Mouse (Mus musculus) MEL (cell line): ENCODE results near the gene Tjp1.

Experiments used
- CTCF ChIP-seq, 3 experiments: IDR thresholded peaks in 2 of 3; conservative IDR thresholded peaks in 1 of 3; 2 replicates each; pipeline ENCODE4 v1.5.1; 2011 to 2012; ENCODE audit warnings: low read length in 3 of 3, low read depth in 2 of 3, mild to moderate bottlenecking in 2 of 3, improper control_type of control experiment in 1 of 3, inconsistent platforms in 1 of 3, mixed read lengths in 1 of 3, moderate library complexity in 1 of 3; ENCODE audit not compliant: control insufficient read depth in 1 of 3, insufficient read depth in 1 of 3, poor library complexity in 1 of 3, severe bottlenecking in 1 of 3
- ELF1 ChIP-seq: IDR thresholded peaks from 2 replicates; pipeline ENCODE4 v1.6.1; 2014; ENCODE audit warnings: low read depth, mild to moderate bottlenecking, inconsistent platforms, low read length, improper control_type of control experiment, moderate library complexity
- EP300 ChIP-seq, 2 experiments: IDR thresholded peaks; 2 replicates each; pipeline ENCODE4 v1.6.1; 2011; ENCODE audit warnings: improper control_type of control experiment in 2 of 2, low read length in 2 of 2, low read depth in 1 of 2, mild to moderate bottlenecking in 1 of 2
- JUND ChIP-seq: IDR thresholded peaks from 2 replicates; pipeline ENCODE4 v1.6.1; 2011; ENCODE audit warnings: low read depth, mild to moderate bottlenecking, improper control_type of control experiment, low read length
- KAT2A ChIP-seq: conservative IDR thresholded peaks from 2 replicates; pipeline ENCODE4 v1.6.1; 2012; ENCODE audit warnings: low read depth, low read length, improper control_type of control experiment, inconsistent platforms
- MYC ChIP-seq: IDR thresholded peaks from 2 replicates; pipeline ENCODE4 v1.6.1; 2011; ENCODE audit warnings: low read depth, mild to moderate bottlenecking, low read length, improper control_type of control experiment, moderate library complexity
- NRF1 ChIP-seq: IDR thresholded peaks from 2 replicates; pipeline ENCODE4 v1.6.1; 2014; ENCODE audit warnings: low read depth, mild to moderate bottlenecking, inconsistent platforms, low read length, improper control_type of control experiment, moderate library complexity; ENCODE audit not compliant: poor library complexity, insufficient read depth, severe bottlenecking
- POLR2A ChIP-seq, 2 experiments: IDR thresholded peaks; 2 replicates each; pipeline ENCODE4 v1.6.1; 2011 to 2012; ENCODE audit warnings: low read length in 2 of 2, mild to moderate bottlenecking in 2 of 2, control low read depth in 1 of 2, improper control_type of control experiment in 1 of 2, low read depth in 1 of 2, moderate library complexity in 1 of 2; ENCODE audit not compliant: control insufficient read depth in 1 of 2, insufficient read depth in 1 of 2, poor library complexity in 1 of 2
- RCOR1 ChIP-seq: IDR thresholded peaks from 2 replicates; pipeline ENCODE4 v1.6.1; 2012; ENCODE audit warnings: low read depth, mild to moderate bottlenecking, inconsistent platforms, low read length, improper control_type of control experiment
- SIN3A ChIP-seq: IDR thresholded peaks from 2 replicates; pipeline ENCODE4 v1.6.1; 2012; ENCODE audit warnings: low read length, improper control_type of control experiment, inconsistent platforms
- TAL1 ChIP-seq: IDR thresholded peaks from 2 replicates; pipeline ENCODE4 v1.6.1; 2012; ENCODE audit warnings: mild to moderate bottlenecking, inconsistent platforms, low read length, moderate library complexity, mixed read lengths
- TBP ChIP-seq: IDR thresholded peaks from 2 replicates; pipeline ENCODE4 v1.8.0; 2011; ENCODE audit warnings: low read depth, low read length, improper control_type of control experiment
- TCF12 ChIP-seq: IDR thresholded peaks from 2 replicates; pipeline ENCODE4 v1.6.1; 2014; ENCODE audit warnings: low read depth, mild to moderate bottlenecking, inconsistent platforms, low read length, improper control_type of control experiment, moderate library complexity
- UBTF ChIP-seq: IDR thresholded peaks from 2 replicates; pipeline ENCODE4 v1.6.1; 2012; ENCODE audit warnings: low read depth, mild to moderate bottlenecking, inconsistent platforms, low read length, improper control_type of control experiment, moderate library complexity, borderline replicate concordance; ENCODE audit not compliant: insufficient read depth

DNA sequence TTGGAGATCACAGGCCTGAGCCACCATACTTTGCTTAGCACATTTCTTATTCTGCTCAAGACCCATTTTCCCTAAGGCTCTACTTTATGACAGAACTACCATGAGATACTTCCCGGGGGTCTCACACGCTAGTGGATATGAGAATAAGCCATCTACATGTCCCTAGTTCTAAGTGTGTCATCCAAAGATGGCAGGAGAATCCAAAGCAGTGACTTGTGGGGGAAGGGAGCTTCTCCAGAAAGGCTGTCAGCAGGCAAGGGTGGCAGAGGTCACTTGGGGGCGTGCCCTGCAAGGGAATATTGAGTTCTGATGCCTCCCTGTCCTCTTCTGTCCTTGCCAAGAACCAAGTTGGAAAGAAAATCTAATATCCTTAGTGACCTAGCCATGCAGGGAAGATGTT is 150.1 kb downstream of the Tjp1 start:
- no peak for TF ChIP-seq UBTF
- TF ChIP-seq EP300 (IDR thresholded peaks at IDR 0.05; ENCODE audit: low read depth in 1 of 2, low read length in 2 of 2): no peak
- TF ChIP-seq CTCF (IDR thresholded peaks at IDR 0.05 in 2 of 3, conservative IDR thresholded peaks at IDR 0.05 in 1 of 3; ENCODE audit: control insufficient read depth in 1 of 3, insufficient read depth in 1 of 3, low read depth in 2 of 3, low read length in 3 of 3, poor library complexity in 1 of 3, severe bottlenecking in 1 of 3): no peak
- no peak for TF ChIP-seq TBP
- no peak for TF ChIP-seq POLR2A (IDR thresholded peaks at IDR 0.05; ENCODE audit: control insufficient read depth in 1 of 2, insufficient read depth in 1 of 2, low read depth in 1 of 2, low read length in 2 of 2, poor library complexity in 1 of 2)
- no peak for TF ChIP-seq ELF1
- TF ChIP-seq TAL1: no peak
- TF ChIP-seq KAT2A: no peak
- TF ChIP-seq RCOR1: no peak
- no peak for TF ChIP-seq NRF1
- TF ChIP-seq JUND: no peak
- no peak for TF ChIP-seq MYC
- TF ChIP-seq TCF12: no peak
- TF ChIP-seq SIN3A: no peak
